Mouse (Mus musculus) stomach, embryonic 14.5 days (tissue): ENCODE measurements around the gene Fktn. TPM values are rescaled to one million over a fixed set of nuclear protein-coding genes. Genes with fewer than 3 reads are reported as not detected.

Experiments
- ATAC-seq: fragments of 200-750 bp; cut with Nextera tagmentation; 2 replicates; pipeline ENCODE4 v1.8.0; 2017; ENCODE audit warnings: low read depth, moderate TSS enrichment; ENCODE audit not compliant: insufficient number of reproducible peaks, insufficient read depth, low FRiP score
- H3K27ac ChIP-seq: fragments of 300-500 bp; sonication (generic); 2 replicates; pipeline ENCODE4 v1.5.1; 2014; ENCODE audit warnings: mild to moderate bottlenecking, low read length, moderate library complexity, mixed read lengths
- H3K27me3 ChIP-seq: fragments of 300-500 bp; sonication (generic); 2 replicates; pipeline ENCODE4 v1.6.1; 2014; ENCODE audit warnings: low read length, control low read depth, mixed read lengths; ENCODE audit not compliant: control insufficient read depth, insufficient read depth
- H3K36me3 ChIP-seq: fragments of 300-500 bp; sonication (generic); 2 replicates; pipeline ENCODE4 v1.6.1; 2014; ENCODE audit warnings: mild to moderate bottlenecking, control low read depth, low read length, moderate library complexity, mixed read lengths; ENCODE audit not compliant: control insufficient read depth, insufficient read depth
- H3K4me1 ChIP-seq: fragments of 300-500 bp; sonication (generic); 2 replicates; pipeline ENCODE4 v1.6.1; 2014; ENCODE audit warnings: low read length, control low read depth, mixed read lengths; ENCODE audit not compliant: control insufficient read depth, insufficient read depth
- H3K4me2 ChIP-seq: fragments of 300-500 bp; sonication (generic); replicated peaks from 2 replicates; pipeline ENCODE4 v1.6.1; 2014; ENCODE audit warnings: low read depth, low read length, control low read depth
- H3K4me3 ChIP-seq: fragments of 300-500 bp; sonication (generic); 2 replicates; pipeline ENCODE4 v1.5.1; 2014; ENCODE audit warnings: low read depth, low read length, control low read depth
- H3K9ac ChIP-seq: fragments of 300-500 bp; sonication (generic); replicated peaks from 2 replicates; pipeline ENCODE4 v1.6.1; 2014; ENCODE audit warnings: low read depth, mild to moderate bottlenecking, control low read depth, low read length, moderate library complexity, mixed read lengths
- H3K9me3 ChIP-seq: fragments of 300-500 bp; sonication (generic); 2 replicates; pipeline ENCODE4 v1.6.1; 2016; ENCODE audit warnings: low read depth, low read length, control low read depth; ENCODE audit not compliant: control insufficient read depth
- WGBS: fragments of 180-500 bp; shearing (Covaris S2); extraction: QIAGEN DNeasy Blood & Tissue Kit; methylation state at CpG from one replicate; pipeline ENCODE4 v1.1.7; 2014; 5-methylcytosine and 5-hydroxymethylcytosine counted together
- polyA plus RNA-seq: library from polyadenylated mRNA; unstranded; fragments of >200 nt; fragmentation: Nextera tagmentation; extraction: Ambion mirVana; gene quantifications from 2 replicates; pipeline ENCODE4 v1.2.1, GENCODE M21; 2014

The Fktn gene
- polyA plus RNA-seq, 1 experiment from 2014 or later, result 18.0 TPM

DNA sequence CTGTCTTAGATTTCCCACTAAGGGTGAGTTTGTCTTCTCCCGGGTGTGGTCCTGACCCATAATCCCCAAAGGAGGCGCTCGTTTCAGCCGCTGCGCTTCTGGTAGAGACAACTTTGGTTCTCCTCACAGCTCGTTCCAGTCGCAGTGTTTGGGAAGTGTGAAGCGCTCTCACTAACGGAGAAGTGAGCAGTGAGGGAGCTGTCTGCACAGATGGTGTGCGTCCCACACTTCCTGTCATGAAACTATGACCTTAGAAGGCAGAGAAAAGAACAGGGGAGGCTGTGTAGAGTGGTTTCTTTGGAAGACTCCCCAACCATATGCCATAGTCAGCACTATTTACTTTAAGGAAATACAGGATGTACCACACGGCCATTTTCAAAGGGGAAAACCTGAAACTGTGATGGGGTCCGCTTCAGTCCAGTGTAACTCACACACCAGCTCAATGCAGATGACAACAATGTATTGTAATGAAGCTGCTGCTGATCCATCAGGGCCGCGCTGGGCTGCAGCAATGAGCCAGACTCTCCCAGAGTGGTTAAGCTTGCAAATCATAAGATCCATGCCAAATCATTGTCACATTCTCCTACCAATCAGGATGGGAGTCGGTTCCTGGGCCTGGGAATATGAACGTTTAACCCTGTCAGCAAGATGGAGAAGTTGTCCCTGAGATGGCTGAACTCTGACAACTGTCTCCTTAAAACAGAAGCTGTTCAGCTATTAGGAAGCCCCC lies 36.8 kb downstream of the Fktn start:
- Histone ChIP-seq H3K4me2 (no peak overlapping the region), H3K27ac (no peak overlapping the region), H3K9ac (no peak overlapping the region), H3K27me3 (no peaks in the 10 kb centered on the region), H3K9me3 (no peaks in the 10 kb centered on the region), H3K36me3 (no peaks in the 10 kb centered on the region; the same call in 1 of the 2 replicates), H3K4me1 (0 out of 2 replicates have a peak, but pooled peaks cover 4% of the 10 kb centered on the region), H3K4me3 (no peak overlapping the region)
- WGBS, result 53% methylated on average over 16 of the region's 16 CpGs
- ATAC-seq, result no peak; the same call in 1 of the 2 replicates

DNA sequence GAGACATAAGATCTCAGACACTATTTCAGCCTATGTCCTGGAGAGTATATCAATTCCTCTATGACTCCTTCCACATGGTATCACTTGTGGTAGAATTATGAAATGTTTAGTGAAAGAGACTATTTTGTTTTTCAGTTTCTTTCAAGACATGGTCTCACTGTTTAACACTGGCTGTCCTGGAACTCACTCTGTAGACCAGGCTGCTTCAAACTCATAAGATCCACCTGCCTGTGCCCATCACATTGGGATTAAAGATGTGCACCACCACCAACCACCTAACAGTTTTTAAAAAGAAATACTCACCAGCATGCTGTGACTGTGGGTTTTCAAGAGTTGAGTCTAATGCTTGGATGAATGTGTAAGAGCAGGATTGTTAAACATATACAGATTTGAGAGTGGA lies 43.2 kb downstream of the Fktn start:
- Histone ChIP-seq H3K4me1 (no peaks in the 10 kb centered on the region), H3K4me2 (no peak overlapping the region), H3K27ac (no peak overlapping the region), H3K4me3 (no peak overlapping the region), H3K27me3 (no peaks in the 10 kb centered on the region), H3K9ac (no peak overlapping the region), H3K36me3 (peaks cover 18% of the 10 kb centered on the region), H3K9me3 (no peaks in the 10 kb centered on the region)
- no peak for ATAC-seq

DNA sequence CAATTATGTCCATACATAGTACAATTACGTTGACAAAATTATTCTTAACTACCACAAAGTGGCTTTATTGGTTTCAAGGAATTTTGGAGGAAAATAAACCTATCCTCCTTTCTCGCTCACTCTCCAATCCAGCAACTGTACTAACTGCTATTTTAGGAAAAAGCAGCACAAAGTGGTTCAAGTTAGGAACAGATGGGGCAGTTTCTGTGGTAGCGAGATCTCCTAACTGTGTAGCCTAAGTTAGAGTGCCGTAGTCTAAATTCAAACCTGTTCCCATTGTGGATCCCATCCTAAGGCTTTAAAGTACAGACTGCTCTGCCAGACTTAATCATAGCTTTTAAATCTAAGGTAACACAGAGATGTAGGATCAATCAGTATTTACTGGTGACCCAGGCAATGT lies 45.0 kb downstream of the Fktn start:
- peaks cover 23% of the 10 kb centered on the region for H3K36me3 ChIP-seq
- no peaks in the 10 kb centered on the region for H3K9me3 ChIP-seq
- no peaks in the 10 kb centered on the region for H3K4me1 ChIP-seq
- no peaks in the 10 kb centered on the region for H3K27me3 ChIP-seq
- ATAC-seq, result no peak
- no peak overlapping the region for H3K27ac ChIP-seq
- 89% methylated on average over 4 of the region's 4 CpGs for WGBS
- no peak overlapping the region for H3K9ac ChIP-seq
- no peak overlapping the region for H3K4me3 ChIP-seq
- H3K4me2 ChIP-seq, result no peak overlapping the region

DNA sequence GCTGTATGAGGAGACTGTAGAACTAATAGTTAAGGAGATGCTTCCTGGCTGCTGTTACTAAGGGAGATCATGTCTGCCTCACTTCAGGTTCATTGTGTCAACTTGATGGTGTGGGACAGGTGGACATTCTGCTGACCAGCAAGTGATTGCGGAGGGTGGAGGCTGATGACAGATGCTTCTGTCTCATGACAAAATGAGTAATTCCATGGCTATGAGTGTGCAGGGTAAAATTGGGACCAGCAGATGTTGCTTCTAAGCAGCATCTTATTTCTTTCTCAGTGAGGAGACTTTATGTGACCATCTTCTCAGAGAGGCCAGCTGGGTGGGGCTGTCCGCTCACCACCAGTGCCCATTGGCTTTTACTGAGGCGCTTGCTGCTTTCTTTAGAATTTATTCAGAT lies 45.9 kb downstream of the Fktn start:
- Histone ChIP-seq H3K4me3 (no peak overlapping the region), H3K36me3 (peaks cover 26% of the 10 kb centered on the region), H3K4me2 (no peak overlapping the region), H3K9ac (no peak overlapping the region), H3K4me1 (no peaks in the 10 kb centered on the region), H3K27ac (no peak overlapping the region), H3K27me3 (no peaks in the 10 kb centered on the region), H3K9me3 (no peaks in the 10 kb centered on the region)
- no peak for ATAC-seq
- 94% methylated on average over 3 of the region's 3 CpGs for WGBS

DNA sequence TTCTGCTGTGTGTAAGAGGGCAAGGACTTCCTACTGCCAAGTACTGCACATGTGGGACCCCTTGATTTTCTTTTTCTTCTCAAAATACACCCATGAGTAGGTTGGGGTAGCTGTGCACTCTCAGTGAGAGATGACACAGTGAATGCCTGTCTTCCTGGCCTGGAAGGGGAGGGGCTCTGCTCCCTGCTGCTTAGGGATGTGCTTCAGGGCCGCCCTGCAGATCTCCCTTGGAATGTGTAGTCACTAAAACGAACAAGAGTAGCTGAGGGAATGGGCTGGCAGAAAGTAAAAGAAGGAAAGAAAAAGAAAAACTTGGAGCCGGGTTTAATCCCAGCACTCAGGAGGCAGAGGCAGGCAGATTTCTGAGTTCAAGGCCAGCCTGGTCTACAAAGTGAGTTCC lies 48.7 kb downstream of the Fktn start:
- 59% methylated on average over 3 of the region's 3 CpGs for WGBS
- no peak for ATAC-seq

DNA sequence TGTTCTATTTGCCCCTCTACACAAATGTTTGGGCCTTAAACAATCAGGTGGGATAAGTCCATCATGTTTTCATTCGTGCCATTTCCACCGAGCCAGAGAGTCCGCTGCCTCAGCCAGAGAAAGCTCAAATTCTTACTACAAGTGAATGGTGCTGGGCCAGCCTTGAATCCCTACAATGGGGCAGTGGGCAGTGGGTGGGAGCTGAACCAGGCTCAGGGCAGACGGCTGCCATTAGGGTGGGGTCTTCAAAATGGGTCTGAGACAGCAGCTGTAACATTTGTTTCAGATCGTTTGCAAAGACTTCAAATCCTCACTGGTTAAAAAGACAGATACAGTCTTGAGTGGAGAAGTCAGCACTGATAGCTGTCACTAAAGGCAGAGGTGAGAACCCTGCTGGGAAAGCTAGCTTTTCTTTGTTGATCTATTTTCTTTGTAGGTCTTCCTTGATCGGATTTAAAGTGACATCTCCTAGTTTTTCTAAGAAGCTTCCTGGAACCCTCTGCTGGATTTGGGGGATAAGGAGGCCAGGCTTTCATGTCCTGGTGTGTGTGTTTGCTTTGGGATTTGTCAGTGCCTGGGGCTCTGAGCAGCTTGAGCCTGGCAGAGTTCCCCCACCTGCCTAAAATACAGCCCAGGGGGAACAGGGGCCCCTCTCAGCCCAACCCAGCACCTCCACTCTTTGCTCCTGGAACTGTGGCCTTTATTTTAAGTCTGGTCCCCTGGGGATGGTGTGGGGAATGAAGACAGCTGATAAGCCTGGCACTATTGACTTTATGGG lies 57.3 kb downstream of the Fktn start:
- Histone ChIP-seq H3K4me1 (no peaks in the 10 kb centered on the region), H3K4me3 (no peak overlapping the region), H3K27ac (no peak overlapping the region), H3K4me2 (no peak overlapping the region), H3K9ac (no peak overlapping the region), H3K27me3 (no peaks in the 10 kb centered on the region), H3K36me3 (peaks cover 6% of the 10 kb centered on the region; the same call in 1 of the 2 replicates), H3K9me3 (no peaks in the 10 kb centered on the region)
- no peak for ATAC-seq
- WGBS, result 29% methylated on average over 6 of the region's 6 CpGs

More for the DNA sequence above, 48.7 kb downstream of the Fktn start:
- H3K27ac ChIP-seq, result no peak overlapping the region
- no peaks in the 10 kb centered on the region for H3K9me3 ChIP-seq
- no peak overlapping the region for H3K4me2 ChIP-seq
- H3K27me3 ChIP-seq, result no peaks in the 10 kb centered on the region
- no peak overlapping the region for H3K9ac ChIP-seq
- H3K36me3 ChIP-seq, result peaks cover 28% of the 10 kb centered on the region
- H3K4me3 ChIP-seq, result no peak overlapping the region
- H3K4me1 ChIP-seq, result no peaks in the 10 kb centered on the region

DNA sequence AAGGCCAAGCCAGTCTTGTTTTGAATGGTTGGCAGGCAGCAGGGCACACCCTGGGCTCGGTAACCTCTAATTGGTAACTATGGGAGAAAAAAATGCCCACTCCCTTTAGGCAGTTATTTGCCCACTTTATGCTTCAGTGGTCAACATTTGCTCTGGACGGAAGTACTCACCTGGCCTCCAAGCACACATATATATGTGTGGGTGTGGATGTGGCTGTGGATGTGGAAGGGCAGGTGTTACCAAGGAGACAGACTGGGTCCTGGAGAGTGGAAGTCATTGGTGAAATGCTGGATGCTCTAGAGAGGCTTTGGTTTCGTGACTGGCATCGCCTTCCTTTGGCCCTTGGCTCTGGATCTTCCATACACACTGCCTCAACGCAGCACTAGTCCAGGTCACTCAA lies 58.2 kb downstream of the Fktn start:
- Histone ChIP-seq H3K9me3 (no peaks in the 10 kb centered on the region), H3K4me1 (no peaks in the 10 kb centered on the region), H3K4me2 (no peak overlapping the region), H3K9ac (no peak overlapping the region), H3K27me3 (no peaks in the 10 kb centered on the region), H3K4me3 (no peak overlapping the region), H3K27ac (no peak overlapping the region), H3K36me3 (peaks cover 6% of the 10 kb centered on the region; the same call in 1 of the 2 replicates)
- peak; percentile 58; the same call in 1 of the 2 replicates for ATAC-seq
- 73% methylated on average over 5 of the region's 5 CpGs for WGBS

DNA sequence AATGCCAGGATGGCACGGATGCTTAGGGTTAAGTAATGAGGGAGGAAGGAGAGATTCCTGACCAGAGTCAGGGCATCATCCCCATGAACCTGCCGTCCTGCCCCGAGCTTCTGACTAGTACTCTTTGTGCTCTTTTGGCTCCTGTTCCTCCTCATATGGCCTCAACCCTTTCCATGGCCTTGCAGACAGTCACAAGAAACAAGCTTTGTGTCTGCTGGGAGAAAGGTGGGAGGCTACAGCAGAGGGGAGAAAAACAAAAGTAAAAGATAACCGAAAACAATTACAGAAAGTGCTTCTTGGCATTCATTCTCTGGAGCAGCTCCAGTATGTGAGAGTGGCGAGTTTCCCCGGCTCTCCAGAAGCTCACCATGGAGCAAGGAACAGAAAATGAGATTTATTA lies 60.1 kb downstream of the Fktn start:
- Histone ChIP-seq H3K27me3 (no peaks in the 10 kb centered on the region), H3K36me3 (no peaks in the 10 kb centered on the region), H3K27ac (no peak overlapping the region), H3K4me2 (no peak overlapping the region), H3K9ac (no peak overlapping the region), H3K9me3 (no peaks in the 10 kb centered on the region), H3K4me3 (no peak overlapping the region), H3K4me1 (no peaks in the 10 kb centered on the region)
- 51% methylated on average over 6 of the region's 6 CpGs for WGBS
- ATAC-seq, result no peak
